Mouse (Mus musculus) heart, postnatal 0 days (tissue): Measurements from ENCODE around the gene Acoxl.

Experiments
- CTCF ChIP-seq: IDR thresholded peaks from 2 replicates; pipeline ENCODE4 v1.5.1; 2016; ENCODE audit warnings: antibody characterized with exemption, control low read depth, low read depth
- EP300 ChIP-seq: IDR thresholded peaks from 2 replicates; pipeline ENCODE4 v1.6.1; 2016; ENCODE audit warnings: antibody characterized with exemption, low read depth

DNA sequence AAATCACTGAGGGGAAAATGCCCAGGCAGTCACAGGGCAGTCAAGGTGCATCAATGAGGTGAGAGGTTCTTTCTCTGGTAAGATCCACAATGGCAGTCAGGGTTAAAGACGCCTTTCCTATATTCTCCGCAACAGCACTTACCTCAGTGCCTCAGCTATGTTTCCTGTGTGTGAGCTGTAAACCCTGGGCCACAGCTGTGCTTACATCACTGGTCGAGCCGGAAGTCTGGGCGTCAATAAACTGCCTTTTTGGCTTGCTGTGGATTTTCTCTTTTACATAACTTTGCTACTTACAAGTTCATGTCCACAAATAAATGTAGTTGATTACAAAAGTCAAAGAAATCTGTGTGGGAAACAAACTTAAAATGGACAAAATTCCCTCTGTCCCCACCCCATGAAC, 42.4 kb downstream of the Acoxl start:
- TF ChIP-seq CTCF, result no peak
- no peak for TF ChIP-seq EP300
